In genomic region chr5:67605951-67606350, GRCm38 (mm10) we compare ENCODE assay signal across 27 mouse cellular contexts. TPM values are rescaled to one million over a fixed set of nuclear protein-coding genes. Genes with fewer than 3 reads are reported as not detected.
DNase-seq lines count a peak whose midpoint lies in the region; ATAC-seq and TF ChIP-seq lines count a peak whose summit lies in the region.
"Had no signal": no experiment of that assay in that cellular context is flagged by ENCODE, and none has a peak within 500 bp of the region (broad histone marks: within the 10 kb centered on the region; RNA-seq: fewer than 3 reads in every experiment).

No protein-coding gene starts in this region.

- H3K9ac ChIP-seq in embryonic facial prominence, embryonic 11.5 days (replicated peaks; ENCODE audit: low read length) = no peak overlapping the region
- H3K9ac ChIP-seq in kidney, embryonic 16.5 days (replicated peaks; ENCODE audit: low read length) = no peak overlapping the region
- H3K9ac ChIP-seq: embryonic facial prominence, embryonic 13.5 days; forebrain, postnatal 0 days; heart, embryonic 13.5 days; hindbrain, embryonic 15.5 days; limb, embryonic 13.5 days; liver, embryonic 12.5 days; liver, postnatal 0 days; midbrain, embryonic 13.5 days; neural tube, embryonic 13.5 days; stomach, embryonic 15.5 days had no signal

- H3K4me3 ChIP-seq in embryonic facial prominence, embryonic 11.5 days (ENCODE audit: low read depth, low read length) = no peak overlapping the region
- H3K4me3 ChIP-seq in embryonic facial prominence, embryonic 10.5 days = no peak overlapping the region
- no peak overlapping the region for H3K4me3 ChIP-seq in kidney, embryonic 16.5 days (ENCODE audit: low read length)
- no peak overlapping the region for H3K4me3 ChIP-seq in kidney, adult 2 months (ENCODE audit: insufficient read depth, low read depth, low read length)
- H3K4me3 ChIP-seq: embryonic facial prominence, embryonic 13.5 days; hindbrain, embryonic 15.5 days; limb, embryonic 13.5 days; liver, embryonic 12.5 days; megakaryocyte, embryonic 14.5 days; neural tube, embryonic 13.5 days; stomach, embryonic 15.5 days had no signal

- peaks cover 26% of the 10 kb centered on the region for H3K27me3 ChIP-seq in embryonic facial prominence, embryonic 11.5 days (ENCODE audit: control insufficient read depth, insufficient read depth, low read length)
- H3K27me3 ChIP-seq in embryonic facial prominence, embryonic 10.5 days (replicated peaks; ENCODE audit: low read depth, poor library complexity, severe bottlenecking) = peaks cover 91% of the 10 kb centered on the region
- peaks cover 6% of the 10 kb centered on the region; the same call in 1 of the 2 replicates for H3K27me3 ChIP-seq in kidney, embryonic 16.5 days (ENCODE audit: insufficient read depth, low read length)
- peaks cover 2% of the 10 kb centered on the region; the same call in 1 of the 2 replicates for H3K27me3 ChIP-seq in kidney, adult 2 months (replicated peaks; ENCODE audit: control insufficient read depth, insufficient read depth, low read length)

- ATAC-seq in embryonic facial prominence, embryonic 11.5 days (replicated peaks; ENCODE audit: insufficient number of reproducible peaks, low FRiP score, low TSS enrichment, low read depth) = no peak
- no peak for ATAC-seq in kidney, embryonic 16.5 days (ENCODE audit: low FRiP score, low TSS enrichment)
- ATAC-seq: forebrain, postnatal 0 days; liver, embryonic 12.5 days; liver, postnatal 0 days; midbrain, embryonic 13.5 days had no signal

- H3K36me3 ChIP-seq in embryonic facial prominence, embryonic 11.5 days (replicated peaks; ENCODE audit: control insufficient read depth, insufficient read depth, low read depth, low read length) = no peaks in the 10 kb centered on the region
- no peaks in the 10 kb centered on the region for H3K36me3 ChIP-seq in embryonic facial prominence, embryonic 10.5 days (replicated peaks)
- no peaks in the 10 kb centered on the region for H3K36me3 ChIP-seq in kidney, embryonic 16.5 days (ENCODE audit: insufficient read depth, low read length)
- no peaks in the 10 kb centered on the region for H3K36me3 ChIP-seq in kidney, adult 2 months (ENCODE audit: control insufficient read depth, insufficient read depth, low read length)
- H3K36me3 ChIP-seq: embryonic facial prominence, embryonic 13.5 days; forebrain, embryonic 10.5 days; heart, embryonic 13.5 days; hindbrain, embryonic 15.5 days; limb, embryonic 13.5 days; liver, embryonic 12.5 days; midbrain, embryonic 13.5 days; neural tube, embryonic 13.5 days; stomach, embryonic 15.5 days had no signal

- 42% methylated on average over 5 of the region's 5 CpGs for WGBS in embryonic facial prominence, embryonic 11.5 days
- 44% methylated on average over 5 of the region's 5 CpGs for WGBS in embryonic facial prominence, embryonic 10.5 days
- 10% methylated on average over 5 of the region's 5 CpGs for WGBS in kidney, embryonic 16.5 days
- 43% methylated on average over 5 of the region's 5 CpGs for WGBS in kidney, adult 2 months

- TF ChIP-seq POLR2A in kidney, adult 2 months (IDR thresholded peaks at IDR 0.05; ENCODE audit: low read depth, low read length) = no peak

- peak; percentile 27 for DNase-seq in embryonic facial prominence, embryonic 11.5 days (ENCODE audit: low spot score)
- DNase-seq in embryonic facial prominence, embryonic 10.5 days (ENCODE audit: low spot score) = no peak
- DNase-seq in kidney, adult 2 months = no peak
- peak; percentile 6 for DNase-seq in Muller cell, postnatal 12 days (ENCODE audit: inconsistent ontology term)
- DNase-seq in retina, embryonic 14.5 days (ENCODE audit: low spot score) = peak; percentile 30
- DNase-seq in adrenal gland, postnatal 4 days (ENCODE audit: low spot score in 2 of 2) = no peak
- DNase-seq: adrenal gland, postnatal 14 days; cerebellum, adult 11-12 months; cerebellum, adult 9-11 months; gastrocnemius, postnatal 10 days; liver, postnatal 0 days; right cerebral cortex, postnatal 14 days; thymus, adult 18-20 months; thymus, postnatal 25 days had no signal

- peaks cover 2% of the 10 kb centered on the region; the same call in 1 of the 2 replicates for H3K4me1 ChIP-seq in embryonic facial prominence, embryonic 11.5 days (ENCODE audit: control insufficient read depth, insufficient read depth, low read length)
- H3K4me1 ChIP-seq in embryonic facial prominence, embryonic 10.5 days = peaks cover 34% of the 10 kb centered on the region
- peaks cover 27% of the 10 kb centered on the region; the same call in 1 of the 2 replicates for H3K4me1 ChIP-seq in kidney, embryonic 16.5 days (ENCODE audit: insufficient read depth, low read length)
- no peaks in the 10 kb centered on the region for H3K4me1 ChIP-seq in kidney, adult 2 months (ENCODE audit: control insufficient read depth, insufficient read depth, low read length)

- H3K27ac ChIP-seq in embryonic facial prominence, embryonic 11.5 days (replicated peaks; ENCODE audit: low read depth, low read length) = no peak overlapping the region
- no peak overlapping the region for H3K27ac ChIP-seq in embryonic facial prominence, embryonic 10.5 days (replicated peaks)
- peak overlapping the region; percentile 54; the same call in 1 of the 2 replicates for H3K27ac ChIP-seq in kidney, embryonic 16.5 days (ENCODE audit: low read length)
- H3K27ac ChIP-seq in kidney, adult 2 months (ENCODE audit: insufficient read depth, low read depth, low read length) = no peak overlapping the region
- H3K27ac ChIP-seq: embryonic facial prominence, embryonic 13.5 days; forebrain, embryonic 10.5 days; heart, embryonic 13.5 days; hindbrain, embryonic 15.5 days; limb, embryonic 13.5 days; liver, embryonic 12.5 days; midbrain, embryonic 13.5 days; neural tube, embryonic 13.5 days; stomach, embryonic 15.5 days had no signal

- H3K9me3 ChIP-seq in embryonic facial prominence, embryonic 11.5 days (replicated peaks; ENCODE audit: control insufficient read depth, low read length) = no peaks in the 10 kb centered on the region
- H3K9me3 ChIP-seq in embryonic facial prominence, embryonic 10.5 days = no peaks in the 10 kb centered on the region
- no peaks in the 10 kb centered on the region for H3K9me3 ChIP-seq in kidney, embryonic 16.5 days (ENCODE audit: low read length)
- H3K9me3 ChIP-seq: embryonic facial prominence, embryonic 13.5 days; forebrain, embryonic 10.5 days; heart, embryonic 13.5 days; hindbrain, embryonic 15.5 days; limb, embryonic 13.5 days; liver, embryonic 12.5 days; megakaryocyte, embryonic 14.5 days; midbrain, embryonic 13.5 days; neural tube, embryonic 13.5 days; stomach, embryonic 15.5 days had no signal

- no peak overlapping the region for H3K4me2 ChIP-seq in embryonic facial prominence, embryonic 11.5 days (ENCODE audit: low read depth, low read length)
- H3K4me2 ChIP-seq in kidney, embryonic 16.5 days (replicated peaks; ENCODE audit: low read depth, low read length) = no peak overlapping the region; the same call in 1 of the 2 replicates
- H3K4me2 ChIP-seq: embryonic facial prominence, embryonic 13.5 days; liver, embryonic 12.5 days; stomach, embryonic 15.5 days had no signal

- TF ChIP-seq CTCF in kidney, adult 2 months (conservative IDR thresholded peaks at IDR 0.05; ENCODE audit: insufficient read depth, insufficient read length, low read depth, low read length) = no peak

RNA-seq across cellular contexts. Expression of gene Shisa3, which starts 1.7 kb away (rescaled TPM):
- polyA plus RNA-seq in embryonic facial prominence, embryonic 11.5 days (2014; fragmentation: Nextera tagmentation; extraction: Ambion mirVana) = 7.4 and 8.4 TPM in 2 replicates
- polyA plus RNA-seq in embryonic facial prominence, embryonic 10.5 days (2016; fragmentation: Nextera tagmentation; extraction: Ambion mirVana) = 3.5 and 6.7 TPM in 2 replicates
- 92.3 and 109 TPM in 2 replicates for polyA plus RNA-seq in kidney, embryonic 16.5 days (2015; fragmentation: Nextera tagmentation; extraction: Ambion mirVana)
- 11.4 and 12.4 TPM in 2 replicates for polyA plus RNA-seq in kidney, adult 2 months (2012; rRNA removed)
- total RNA-seq in adrenal gland, postnatal 4 days (2021) = 10 to 100 TPM in 1 of 2 experiments, 1 to 10 TPM in 1; 3.5 to 13.1 TPM
- total RNA-seq: MEL had no signal

Comparison
In these comparisons a context has a peak if more than half of its experiments do, and no peak if none do; other contexts are left out.
1. DNase-seq: peak in embryonic facial prominence, embryonic 11.5 days (single experiment), Muller cell, postnatal 12 days (single experiment) and retina, embryonic 14.5 days (single experiment); none in embryonic facial prominence, embryonic 10.5 days (single experiment), kidney, adult 2 months (single experiment) and adrenal gland, postnatal 4 days (0 of 2).